Mouse (Mus musculus): ENCODE measurements around the gene Rab30.

Rab30 gene

DNA sequence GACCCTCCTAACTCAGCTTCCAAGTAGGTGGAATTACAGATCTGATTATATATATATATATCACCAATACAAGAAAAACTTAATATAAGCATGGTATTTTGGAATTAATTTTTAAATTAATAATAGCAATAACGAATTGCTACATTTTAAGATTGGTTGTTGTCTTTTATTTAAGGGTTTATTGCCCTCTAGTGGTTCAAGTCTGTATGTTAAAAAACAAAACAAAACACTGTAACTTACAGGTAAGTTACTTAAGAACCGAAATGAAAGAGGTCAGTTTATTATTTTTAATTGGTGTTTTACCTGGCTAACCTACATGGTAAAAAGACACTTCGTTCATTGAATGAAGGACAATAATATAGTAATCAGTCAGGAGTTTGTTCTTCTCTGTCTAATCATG, 128.8 kb downstream of the Rab30 start:
- no peak for DNase-seq

DNA sequence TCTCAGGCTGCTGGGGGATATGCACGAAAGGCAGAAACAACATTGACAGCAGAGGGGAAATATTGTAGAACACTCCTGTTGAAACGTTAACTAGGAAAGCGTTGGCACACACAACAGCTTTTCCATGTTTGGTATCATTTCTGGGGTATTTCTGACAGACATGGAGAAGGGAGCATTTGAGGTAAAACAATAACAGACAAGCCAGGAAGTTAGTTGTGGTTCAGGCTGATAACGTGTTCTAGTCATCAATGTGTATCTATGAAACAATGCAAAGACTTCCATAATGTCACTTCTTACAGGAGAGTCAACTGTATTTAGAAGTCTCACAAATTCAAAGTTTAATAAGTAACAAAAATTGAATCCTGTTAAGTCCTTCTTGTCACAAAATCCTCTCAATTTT, 130.2 kb downstream of the Rab30 start:
- no peak for DNase-seq

DNA sequence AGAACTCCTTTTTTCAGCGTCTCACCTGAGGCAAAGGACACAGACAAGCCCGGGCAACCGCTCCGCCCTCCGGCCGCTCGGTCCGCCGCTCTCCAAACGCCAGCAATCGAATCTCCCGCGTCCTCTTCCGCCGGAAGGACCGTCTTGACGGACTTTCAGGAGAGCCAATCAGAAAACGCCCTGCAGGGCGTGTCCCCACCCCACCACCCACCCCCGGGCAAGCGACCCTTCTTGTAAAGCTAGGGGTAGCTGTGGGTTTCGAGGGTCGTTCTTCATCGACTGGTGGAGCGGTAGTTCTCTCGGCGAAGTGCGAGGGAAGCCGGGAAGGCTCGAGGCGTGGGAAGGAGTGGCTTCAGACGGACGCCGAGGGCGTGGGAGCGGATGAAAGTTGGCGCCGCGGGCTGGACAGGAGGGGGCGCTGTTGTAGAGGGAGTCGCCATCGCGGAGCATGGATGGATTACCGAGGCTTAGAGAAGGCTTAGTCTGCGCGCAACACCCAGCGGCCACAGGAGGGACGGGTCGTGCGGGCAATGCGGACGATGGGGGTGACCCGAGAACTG, 132.8 kb downstream of the Rab30 start, which contains the start of the genes Ddias and Prcp:
Gene Ddias, minus strand, starts transcription at position 132 of the 560 bp plus-strand sequence.
Gene Prcp, plus strand, starts transcription at position 355 of the 560 bp plus-strand sequence.
- DNase-seq: peak; percentile 89

DNA sequence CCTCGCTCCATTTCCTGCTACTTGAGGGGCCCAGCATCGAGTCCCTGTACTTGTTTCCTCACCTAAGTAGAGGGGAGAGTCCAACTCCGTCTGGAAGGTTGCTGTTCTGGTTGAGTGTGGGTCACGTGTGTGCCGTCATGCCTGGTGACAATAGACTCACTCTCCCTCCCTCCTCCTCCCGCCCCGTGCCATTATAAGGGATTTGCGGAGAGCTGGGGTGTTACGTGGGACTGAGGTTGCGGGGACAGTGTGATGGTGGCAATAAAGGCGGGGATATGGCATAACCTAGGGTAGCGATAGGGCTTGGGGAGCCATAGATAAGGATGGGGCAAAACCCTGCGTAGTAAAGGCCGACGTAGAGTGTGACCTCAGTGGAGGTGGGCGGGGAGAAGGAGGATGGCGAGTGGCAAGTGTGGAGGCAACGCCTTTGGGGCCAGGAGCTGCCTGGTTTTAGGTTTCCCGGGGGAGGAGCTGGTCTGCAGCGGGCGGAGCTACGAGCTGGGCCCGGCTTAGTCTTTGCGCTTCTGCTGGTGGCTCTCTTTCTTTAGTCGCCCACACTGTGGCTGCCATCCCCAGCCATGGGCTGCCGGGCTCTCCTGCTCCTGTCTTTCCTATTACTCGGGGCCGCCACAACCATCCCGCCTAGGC, 133.5 kb downstream of the Rab30 start:
- DNase-seq: peak; percentile 89

DNA sequence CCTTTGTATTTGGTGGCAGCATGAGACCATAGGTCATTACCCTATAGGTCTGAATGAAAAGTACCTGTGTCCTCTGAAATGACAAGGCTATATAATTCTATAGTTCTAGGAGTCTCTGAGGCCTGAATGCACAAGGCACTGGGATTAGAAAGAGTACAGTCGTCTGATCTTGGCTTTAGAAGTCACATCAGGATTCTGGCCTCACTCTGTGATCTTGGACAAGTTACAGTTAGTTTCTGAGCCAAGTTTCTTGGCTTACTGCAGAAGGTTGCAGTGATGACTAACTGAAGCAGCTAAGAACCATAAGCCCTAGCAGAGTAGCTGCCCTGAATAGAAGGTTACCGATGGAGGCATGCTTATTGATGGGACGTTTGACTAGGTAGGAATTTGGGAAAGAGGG, 134.7 kb downstream of the Rab30 start:
- no peak for DNase-seq

DNA sequence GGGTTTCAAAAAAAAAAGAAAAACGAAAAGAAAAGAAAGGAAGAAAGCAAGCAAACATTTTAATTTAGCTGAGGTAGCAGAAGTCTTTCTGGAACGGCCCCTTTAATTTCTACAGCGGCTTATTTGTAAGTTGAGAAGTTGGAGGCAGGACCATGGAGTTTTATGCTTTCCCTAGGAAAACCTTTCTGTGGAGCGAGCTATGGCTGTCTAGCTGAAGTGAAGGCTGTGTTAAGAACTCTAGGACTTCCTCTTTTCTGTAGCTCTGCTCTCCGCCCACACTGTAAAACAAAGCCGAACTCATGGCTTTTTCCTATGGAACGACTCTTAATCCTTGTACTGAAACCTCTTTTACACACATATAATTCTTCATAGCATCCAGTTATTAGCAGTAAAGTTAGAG, 135.1 kb downstream of the Rab30 start:
- DNase-seq: no peak

DNA sequence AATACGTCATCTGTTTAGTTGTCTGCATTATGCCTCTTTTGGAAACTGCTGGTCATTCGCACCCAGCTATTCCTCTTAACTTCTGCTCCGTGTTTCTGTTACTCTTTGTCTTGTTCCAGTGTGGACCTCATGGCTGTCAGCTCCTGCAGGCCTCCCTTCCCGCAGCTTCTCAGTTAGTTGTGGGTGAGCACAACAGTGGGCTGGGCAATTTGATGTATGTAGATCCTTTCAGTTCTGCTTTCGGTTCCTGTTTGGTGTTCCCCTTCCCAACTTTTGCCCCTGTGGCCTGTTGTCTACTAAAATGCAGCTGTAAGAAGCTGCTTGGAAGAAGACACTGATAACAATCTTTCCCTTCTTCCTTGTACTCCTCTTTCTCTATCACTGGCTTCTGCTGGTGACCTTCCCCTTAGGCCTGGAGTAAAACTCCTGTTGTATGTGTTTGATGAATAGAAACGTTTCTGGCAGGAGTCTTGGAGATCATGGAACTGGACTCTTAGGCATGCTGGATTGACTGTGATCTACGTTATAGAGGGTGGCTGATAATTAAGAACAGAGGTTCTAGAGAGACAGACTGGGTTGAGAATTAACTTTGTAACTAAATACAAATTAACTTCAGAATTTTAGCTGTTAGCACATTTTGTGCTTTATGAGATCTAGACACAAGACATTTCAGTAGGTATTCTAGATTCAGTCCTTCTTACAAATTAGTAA, 137.3 kb downstream of the Rab30 start:
- DNase-seq: no peak

DNA sequence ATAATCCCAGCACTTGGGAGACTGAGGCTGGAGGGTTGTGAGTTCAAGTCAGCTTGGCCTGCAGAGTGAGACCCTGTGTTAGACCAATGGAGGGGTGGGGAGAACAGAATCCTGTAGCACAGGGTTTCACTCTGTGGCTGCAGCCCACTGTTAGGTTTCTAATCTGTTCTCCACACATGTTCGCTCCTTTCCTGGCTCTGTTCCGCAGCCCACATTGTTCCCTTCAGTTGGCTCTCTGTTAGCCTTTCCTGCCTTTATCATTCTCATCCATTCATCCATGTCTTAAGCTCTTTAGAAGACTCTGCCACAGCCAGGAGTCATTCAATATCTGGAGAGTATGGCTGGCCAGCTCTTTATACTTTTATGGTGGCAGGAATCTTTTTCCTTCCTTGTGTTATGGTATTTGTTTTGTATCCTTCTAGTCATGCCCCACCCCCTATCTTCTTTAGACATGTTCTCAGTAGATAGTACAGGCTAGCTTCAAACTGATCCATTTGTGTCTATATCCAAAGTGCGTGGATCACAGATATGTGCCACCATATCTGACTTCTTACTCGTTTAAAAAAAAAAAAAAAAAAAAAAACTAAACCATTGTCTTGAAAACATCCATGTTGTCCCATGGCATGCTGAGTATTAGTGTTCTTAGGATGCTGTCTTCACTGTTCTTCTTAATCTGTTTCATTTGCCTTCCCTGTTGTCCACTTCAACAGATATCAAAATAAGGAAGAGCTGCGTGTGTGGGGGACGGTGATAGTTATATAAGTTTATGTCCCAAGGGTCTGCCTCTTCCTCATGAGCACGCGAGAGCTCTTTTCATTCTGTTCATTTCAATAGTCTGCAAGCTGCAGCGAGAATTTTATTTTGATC, 142.7 kb downstream of the Rab30 start:
- no peak for DNase-seq

DNA sequence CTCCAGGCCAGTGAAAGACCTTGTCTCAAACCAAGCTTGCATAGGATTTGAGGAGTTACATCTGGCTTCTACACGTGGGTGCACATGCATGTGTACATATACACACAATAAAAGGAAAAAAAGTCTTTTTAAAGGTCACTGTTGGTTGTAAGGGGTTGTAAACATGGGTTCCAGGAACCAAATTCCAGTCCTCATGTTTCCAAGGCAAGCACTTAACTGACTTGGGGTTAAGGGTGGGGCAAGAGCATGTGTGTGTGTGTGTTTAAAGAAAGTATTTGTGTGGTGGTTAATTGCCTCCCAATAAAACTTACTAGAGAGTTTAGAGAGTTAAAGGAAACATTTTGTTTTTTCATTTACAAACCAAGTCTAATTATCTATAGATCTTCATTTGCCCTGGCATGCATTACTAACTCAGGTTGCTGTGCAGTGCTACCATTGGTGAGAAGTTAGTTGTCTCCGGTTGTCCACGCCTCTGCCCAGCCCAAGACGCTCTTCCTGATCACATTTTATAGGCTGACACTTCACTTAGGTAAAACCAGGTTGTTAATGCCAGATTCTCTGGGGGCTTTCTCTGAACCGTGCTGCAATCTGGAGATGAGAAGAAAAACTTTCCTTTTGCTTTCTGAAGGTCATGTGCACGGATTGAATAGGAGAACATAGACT, 143.7 kb downstream of the Rab30 start:
- DNase-seq: no peak

DNA sequence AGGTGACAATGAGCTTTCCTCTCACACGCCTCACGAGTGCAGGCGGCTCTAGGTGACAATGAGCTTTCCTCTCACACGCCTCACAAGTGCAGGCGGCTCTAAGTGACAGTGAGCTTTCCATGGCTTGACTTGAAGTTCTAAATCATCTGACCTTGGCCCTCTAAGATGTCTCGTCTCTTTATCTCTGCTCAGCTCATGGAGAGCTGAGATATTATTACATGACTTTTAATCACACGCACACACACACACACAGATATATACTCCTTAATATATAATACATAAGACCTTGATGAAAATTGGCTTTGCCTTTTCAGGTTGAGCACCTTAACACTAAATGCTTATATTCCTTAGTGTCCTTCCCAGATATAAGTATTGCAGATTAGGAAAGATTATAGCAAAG, 145.4 kb downstream of the Rab30 start:
- no peak for DNase-seq

DNA sequence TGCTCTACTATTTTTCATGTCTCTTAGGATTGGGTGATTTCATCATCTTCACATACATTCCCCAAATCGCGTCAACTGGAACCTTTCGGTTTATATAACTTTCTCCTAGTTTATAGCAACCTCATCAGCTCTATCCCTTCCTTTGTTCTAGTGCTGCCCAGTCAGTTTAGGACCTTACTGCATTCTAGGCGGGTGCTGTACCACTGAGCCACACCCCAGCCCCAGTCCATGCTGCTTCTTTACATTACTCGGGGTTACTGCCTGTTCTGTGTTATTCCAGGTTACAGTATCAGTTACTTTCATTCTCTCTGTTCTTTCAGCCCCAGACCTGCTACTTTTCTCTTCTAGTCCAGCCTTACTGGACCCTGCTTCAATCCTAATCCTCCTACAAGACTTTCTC, 145.8 kb downstream of the Rab30 start:
- no peak for DNase-seq

DNA sequence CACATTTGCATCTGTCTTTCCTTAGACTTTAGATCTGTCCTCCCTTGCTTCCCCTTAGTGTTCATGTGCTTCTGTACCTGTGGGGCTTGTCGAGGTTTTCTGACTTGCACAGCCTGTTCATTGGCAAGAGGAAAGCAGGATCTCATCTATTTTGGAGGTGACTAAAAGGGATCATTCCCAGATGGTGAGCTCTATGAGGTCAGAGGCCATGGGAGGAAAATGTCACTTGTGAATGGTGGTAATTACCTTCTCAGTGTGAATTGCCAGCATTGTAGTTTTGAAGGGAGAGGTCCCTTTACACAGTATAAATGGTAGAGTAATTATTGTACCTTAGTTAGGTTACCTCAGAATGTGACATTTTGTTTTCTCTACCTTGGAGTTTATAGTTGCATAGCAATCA, 148.8 kb downstream of the Rab30 start:
- DNase-seq: no peak

DNA sequence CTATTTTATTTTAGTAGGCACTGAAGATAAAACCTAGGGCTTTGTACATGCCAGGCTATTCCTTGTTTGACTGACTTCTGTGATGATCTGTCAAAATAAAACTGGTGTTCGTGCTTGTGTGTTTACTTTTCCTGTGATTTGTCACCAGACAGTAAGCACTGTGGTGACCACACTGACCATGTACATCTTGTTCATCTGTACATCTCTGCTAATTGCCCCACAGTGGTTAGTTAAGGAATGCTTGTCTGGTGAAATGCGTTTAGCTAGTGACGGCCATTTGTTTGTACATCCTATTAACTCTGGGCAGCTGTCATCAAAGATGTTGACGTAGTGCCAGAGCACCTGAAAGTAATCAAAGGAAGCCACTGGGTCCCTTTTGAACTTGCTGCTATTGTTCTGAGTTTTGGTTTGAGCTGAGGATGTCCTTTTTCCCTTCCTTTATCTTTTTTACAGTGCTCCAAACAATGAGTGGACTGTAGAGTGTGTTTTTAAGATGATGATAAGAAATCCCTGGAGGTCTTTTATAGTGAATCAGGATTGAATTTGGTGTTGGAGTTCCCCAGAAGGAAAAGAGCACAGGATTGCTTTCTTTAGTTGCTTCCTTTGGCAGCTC, 149.3 kb downstream of the Rab30 start:
- DNase-seq: no peak

DNA sequence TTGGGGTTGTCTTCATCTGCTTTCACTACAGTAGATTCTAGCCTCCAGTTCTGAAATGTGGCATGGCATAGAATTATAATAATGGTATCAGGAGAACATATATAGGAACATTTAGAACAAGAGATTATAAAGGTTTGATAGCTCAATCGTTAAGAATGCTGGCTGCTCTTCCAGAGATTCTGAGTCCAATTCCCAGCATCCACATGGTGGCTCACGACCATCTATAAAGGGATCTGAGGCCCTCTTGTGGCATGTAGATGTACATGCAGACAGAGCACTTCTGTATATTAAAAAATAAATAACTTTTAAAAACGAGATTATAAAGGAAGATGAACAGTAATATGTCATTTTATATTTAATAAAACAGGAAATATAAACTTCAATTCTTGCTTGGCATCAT, 152.1 kb downstream of the Rab30 start:
- no peak for DNase-seq
